Comparison of ENCODE assay signal across 10 mouse cellular contexts in genomic region chr6:34515098-34515782, GRCm38 (mm10). TPM values are rescaled to one million over a fixed set of nuclear protein-coding genes. Genes with fewer than 3 reads are reported as not detected.
DNase-seq lines count a peak whose midpoint lies in the region; ATAC-seq and TF ChIP-seq lines count a peak whose summit lies in the region.
"Had no signal": no experiment of that assay in that cellular context is flagged by ENCODE, and none has a peak within 500 bp of the region (broad histone marks: within the 10 kb centered on the region; RNA-seq: fewer than 3 reads in every experiment).

No protein-coding gene starts in this region.

- no peak overlapping the region for H3K4me2 ChIP-seq in liver, embryonic 14.5 days (ENCODE audit: low read depth)
- no peak overlapping the region for H3K4me2 ChIP-seq in liver, embryonic 11.5 days
- 0 out of 2 replicates have a peak overlapping the region, but pooled peaks have one; percentile 8 for H3K4me2 ChIP-seq in embryonic facial prominence, embryonic 15.5 days (replicated peaks)

- WGBS in liver, embryonic 14.5 days (ENCODE audit: insufficient replicate concordance), result 50% methylated on average over 10 of the region's 10 CpGs
- 70% methylated on average over 10 of the region's 10 CpGs for WGBS in liver, embryonic 11.5 days
- WGBS in embryonic facial prominence, embryonic 15.5 days, result 48% methylated on average over 10 of the region's 10 CpGs

- no peaks in the 10 kb centered on the region for H3K36me3 ChIP-seq in liver, embryonic 14.5 days (replicated peaks; ENCODE audit: control insufficient read depth, insufficient read depth, low read depth)
- no peaks in the 10 kb centered on the region for H3K36me3 ChIP-seq in liver, embryonic 11.5 days (ENCODE audit: control insufficient read depth, insufficient read depth, low read length)
- H3K36me3 ChIP-seq in embryonic facial prominence, embryonic 15.5 days, result no peaks in the 10 kb centered on the region

- no peak overlapping the region for H3K4me3 ChIP-seq in liver, embryonic 14.5 days (ENCODE audit: insufficient read depth in 1 of 2, low read depth in 2 of 2, low read length in 2 of 2)
- H3K4me3 ChIP-seq in liver, embryonic 11.5 days (ENCODE audit: low read depth, low read length), result no peak overlapping the region
- no peak overlapping the region; the same call in 1 of the 2 replicates for H3K4me3 ChIP-seq in embryonic facial prominence, embryonic 15.5 days (replicated peaks)

- no peak overlapping the region for H3K27ac ChIP-seq in liver, embryonic 14.5 days
- H3K27ac ChIP-seq in liver, embryonic 11.5 days (ENCODE audit: low read depth, low read length), result no peak overlapping the region
- H3K27ac ChIP-seq in embryonic facial prominence, embryonic 15.5 days (replicated peaks), result peak overlapping the region; percentile 56

- TF ChIP-seq EP300 in liver, embryonic 14.5 days (IDR thresholded peaks at IDR 0.05; ENCODE audit: low read depth), result no peak

- no peaks in the 10 kb centered on the region for H3K27me3 ChIP-seq in liver, embryonic 14.5 days (ENCODE audit: control insufficient read depth, insufficient read depth, low read length)
- no peaks in the 10 kb centered on the region for H3K27me3 ChIP-seq in liver, embryonic 11.5 days (replicated peaks; ENCODE audit: control insufficient read depth, insufficient read depth, low read length)
- no peaks in the 10 kb centered on the region for H3K27me3 ChIP-seq in embryonic facial prominence, embryonic 15.5 days
- H3K27me3 ChIP-seq: Patski had no signal

- TF ChIP-seq CTCF in liver, embryonic 14.5 days (IDR thresholded peaks at IDR 0.05; ENCODE audit: low read depth), result 0 out of 2 replicates have a peak, but pooled peaks have one; percentile 25

- 0 out of 2 replicates have a peak, but pooled peaks have one; percentile 25 for ATAC-seq in frontal cortex, adult (ENCODE audit: low TSS enrichment)
- ATAC-seq in liver, embryonic 14.5 days (ENCODE audit: insufficient read depth), result no peak
- ATAC-seq in liver, embryonic 11.5 days (replicated peaks; ENCODE audit: low FRiP score), result no peak
- ATAC-seq in embryonic facial prominence, embryonic 15.5 days (ENCODE audit: insufficient number of reproducible peaks, low FRiP score, low TSS enrichment, low read depth), result peak; percentile 45
- ATAC-seq: forebrain, embryonic 14.5 days; Patski had no signal

- H3K9ac ChIP-seq in liver, embryonic 14.5 days (replicated peaks), result no peak overlapping the region
- no peak overlapping the region for H3K9ac ChIP-seq in liver, embryonic 11.5 days (ENCODE audit: low read depth, low read length)
- H3K9ac ChIP-seq in embryonic facial prominence, embryonic 15.5 days, result no peak overlapping the region

- DNase-seq in frontal cortex, postnatal 14 days (ENCODE audit: low spot score in 2 of 2), result no peak
- DNase-seq in liver, embryonic 14.5 days (ENCODE audit: low read depth in 3 of 3, low spot score in 3 of 3), result no peak
- no peak for DNase-seq in liver, embryonic 11.5 days (ENCODE audit: low spot score)
- DNase-seq in lung, postnatal 4 days, result peak; percentile 10 to 40
- DNase-seq in layer of hippocampus, postnatal 14 days (ENCODE audit: low spot score in 2 of 2), result no peak
- no peak for DNase-seq in thymus, postnatal 36 days

- peaks cover 28 to 55% of the 10 kb centered on the region in 2 experiments for H3K4me1 ChIP-seq in liver, embryonic 14.5 days (replicated peaks; ENCODE audit: control insufficient read depth in 2 of 2, insufficient read depth in 2 of 2, low read length in 1 of 2)
- H3K4me1 ChIP-seq in liver, embryonic 11.5 days (replicated peaks; ENCODE audit: control insufficient read depth, insufficient read depth, low read length), result peaks cover 40% of the 10 kb centered on the region
- peaks cover 21% of the 10 kb centered on the region for H3K4me1 ChIP-seq in embryonic facial prominence, embryonic 15.5 days

- no peaks in the 10 kb centered on the region for H3K9me3 ChIP-seq in liver, embryonic 14.5 days (ENCODE audit: control insufficient read depth, low read length)
- H3K9me3 ChIP-seq in liver, embryonic 11.5 days (ENCODE audit: control insufficient read depth, low read length), result no peaks in the 10 kb centered on the region
- no peaks in the 10 kb centered on the region for H3K9me3 ChIP-seq in embryonic facial prominence, embryonic 15.5 days (replicated peaks)

RNA-seq across cellular contexts. Expression of gene Bpgm, which starts 39.2 kb away (rescaled TPM):
- 84.9 and 140 TPM in 2 replicates for polyA plus RNA-seq in liver, embryonic 14.5 days (2012; rRNA removed)
- 136 and 143 TPM in 2 replicates for polyA plus RNA-seq in liver, embryonic 14.5 days (2014; fragmentation: Nextera tagmentation; extraction: Ambion mirVana)
- 38.1 and 43.4 TPM in 2 replicates for polyA plus RNA-seq in liver, embryonic 11.5 days (2014; fragmentation: Nextera tagmentation; extraction: Ambion mirVana)
- polyA plus RNA-seq in embryonic facial prominence, embryonic 15.5 days (2015; fragmentation: Nextera tagmentation; extraction: Ambion mirVana), result 42.4 and 49.5 TPM in 2 replicates
- 10 to 100 TPM; 70.2 to 75.5 TPM for total RNA-seq in layer of hippocampus, postnatal 14 days (2021)

Comparison
In these comparisons a context has a peak if more than half of its experiments do, and no peak if none do; other contexts are left out.
1. ATAC-seq: peak in frontal cortex, adult (single experiment) and embryonic facial prominence, embryonic 15.5 days (single experiment); none in liver, embryonic 14.5 days (single experiment) and liver, embryonic 11.5 days (single experiment).
2. DNase-seq: peak in lung, postnatal 4 days (2 of 2); none in frontal cortex, postnatal 14 days (0 of 2), liver, embryonic 14.5 days (0 of 3), liver, embryonic 11.5 days (single experiment), layer of hippocampus, postnatal 14 days (0 of 2) and thymus, postnatal 36 days (0 of 2).